Mouse (Mus musculus) myocyte (in vitro differentiated cells): ENCODE results near the gene Kncn.

Source experiments
- CEBPB ChIP-seq: IDR thresholded peaks from 2 replicates; pipeline ENCODE4 v1.6.1; 2011; ENCODE audit warnings: mild to moderate bottlenecking, moderate library complexity; ENCODE audit not compliant: poor library complexity, insufficient read depth, severe bottlenecking
- E2F4 ChIP-seq: IDR thresholded peaks from one replicate; pipeline ENCODE4 v1.6.1; 2011; ENCODE audit warnings: mild to moderate bottlenecking, control low read depth, moderate library complexity; ENCODE audit not compliant: insufficient read depth
- MAX ChIP-seq: IDR thresholded peaks from one replicate; pipeline ENCODE4 v1.6.1; 2011; ENCODE audit warnings: low read depth, mild to moderate bottlenecking, control low read depth
- MYOG ChIP-seq, 3 experiments: IDR thresholded peaks; one replicate each; pipeline ENCODE4 v1.6.1; 2011; ENCODE audit warnings: control low read depth in 2 of 3, low read depth in 2 of 3, mild to moderate bottlenecking in 2 of 3; ENCODE audit not compliant: insufficient read length in 2 of 3, control insufficient read depth in 1 of 3, insufficient read depth in 1 of 3
- POLR2A ChIP-seq: IDR thresholded peaks from one replicate; pipeline ENCODE4 v1.6.1; 2011; ENCODE audit warnings: low read depth, mild to moderate bottlenecking, control low read depth, moderate library complexity; ENCODE audit not compliant: insufficient read length
- POLR2AphosphoS2 ChIP-seq: IDR thresholded peaks from one replicate; pipeline ENCODE4 v1.6.1; 2011; ENCODE audit warnings: low read depth, control low read depth; ENCODE audit not compliant: insufficient read length
- REST ChIP-seq: IDR thresholded peaks from one replicate; pipeline ENCODE4 v1.6.1; 2011; ENCODE audit warnings: mild to moderate bottlenecking, control low read depth, moderate library complexity; ENCODE audit not compliant: insufficient read depth, insufficient read length
- TCF12 ChIP-seq: IDR thresholded peaks from one replicate; pipeline ENCODE4 v1.6.1; 2011; ENCODE audit warnings: mild to moderate bottlenecking, control low read depth; ENCODE audit not compliant: poor library complexity, insufficient read depth, severe bottlenecking
- USF1 ChIP-seq: IDR thresholded peaks from one replicate; pipeline ENCODE4 v1.6.1; 2011; ENCODE audit warnings: low read depth, mild to moderate bottlenecking, control low read depth, moderate library complexity

GRCm38 (mm10) chr4:115869512-115870210, 14.5 kb upstream of the Kncn start:
- no peak for TF ChIP-seq USF1
- no peak for TF ChIP-seq E2F4
- no peak for TF ChIP-seq POLR2A
- TF ChIP-seq POLR2AphosphoS2, result no peak
- no peak for TF ChIP-seq MYOG (IDR thresholded peaks at IDR 0.05; ENCODE audit: control insufficient read depth in 1 of 3, insufficient read depth in 1 of 3, insufficient read length in 2 of 3, low read depth in 2 of 3)
- TF ChIP-seq MAX, result no peak
- TF ChIP-seq CEBPB, result no peak
- no peak for TF ChIP-seq TCF12
- no peak for TF ChIP-seq REST
